Mouse (Mus musculus) forebrain, embryonic 12.5 days (tissue): ENCODE measurements around the gene Brinp1. TPM values are rescaled to one million over a fixed set of nuclear protein-coding genes. Genes with fewer than 3 reads are reported as not detected.

ENCODE experiments used
- ATAC-seq: fragments of 200-750 bp; cut with Nextera tagmentation; 2 replicates; pipeline ENCODE4 v1.8.0; 2017; ENCODE audit warnings: moderate TSS enrichment; ENCODE audit not compliant: low FRiP score
- H3K27ac ChIP-seq: fragments of 300-500 bp; sonication (generic); 2 replicates; pipeline ENCODE4 v1.5.1; 2016; ENCODE audit warnings: mild to moderate bottlenecking
- H3K27me3 ChIP-seq: fragments of 300-500 bp; sonication (generic); 2 replicates; pipeline ENCODE4 v1.6.1; 2016; ENCODE audit warnings: mild to moderate bottlenecking
- H3K36me3 ChIP-seq: fragments of 300-500 bp; sonication (generic); replicated peaks from 2 replicates; pipeline ENCODE4 v1.6.1; 2016; ENCODE audit warnings: mild to moderate bottlenecking
- H3K4me1 ChIP-seq: fragments of 300-500 bp; sonication (generic); 2 replicates; pipeline ENCODE4 v1.6.1; 2016
- H3K4me2 ChIP-seq: fragments of 300-500 bp; sonication (generic); 2 replicates; pipeline ENCODE4 v1.6.1; 2016; ENCODE audit warnings: mild to moderate bottlenecking, moderate library complexity
- H3K4me3 ChIP-seq: fragments of 300-500 bp; sonication (generic); replicated peaks from 2 replicates; pipeline ENCODE4 v1.5.1; 2016; ENCODE audit warnings: mild to moderate bottlenecking
- H3K9ac ChIP-seq: fragments of 300-500 bp; sonication (generic); 2 replicates; pipeline ENCODE4 v1.6.1; 2016; ENCODE audit warnings: mild to moderate bottlenecking
- H3K9me3 ChIP-seq: fragments of 300-500 bp; sonication (generic); 2 replicates; pipeline ENCODE4 v1.6.1; 2016
- WGBS: fragments of 180-500 bp; shearing (Covaris S2); methylation state at CpG from one replicate; pipeline ENCODE4 v1.1.7; 2016; 5-methylcytosine and 5-hydroxymethylcytosine counted together
- polyA plus RNA-seq: library from polyadenylated mRNA; unstranded; fragments of >200 nt; fragmentation: Nextera tagmentation; extraction: Ambion mirVana; gene quantifications from 2 replicates; pipeline ENCODE4 v1.2.1, GENCODE M21; 2016

Gene Brinp1
- polyA plus RNA-seq, result 10.4 and 10.8 TPM in 2 replicates

GRCm38 (mm10) chr4:68954322-68954901 is at the start of gene Brinp1:
Brinp1 (minus strand) TSS chr4:68954397.
- peaks cover 7% of the 10 kb centered on the region for H3K4me1 ChIP-seq
- under 1% methylated on average over 32 of the region's 33 CpGs for WGBS
- peak within 1 kb of the TSS; percentile 58 for H3K4me3 ChIP-seq
- H3K27ac ChIP-seq, result 0 out of 2 replicates have a peak within 1 kb of the TSS, but pooled peaks have one; percentile 36
- no peaks in the 10 kb centered on the region for H3K9me3 ChIP-seq
- no peaks in the 10 kb centered on the region for H3K36me3 ChIP-seq
- H3K4me2 ChIP-seq, result peak within 1 kb of the TSS; percentile 91
- H3K9ac ChIP-seq, result peak within 1 kb of the TSS; percentile 59
- peaks cover 28% of the 10 kb centered on the region for H3K27me3 ChIP-seq
- ATAC-seq, result peak; percentile 95

- WGBS, result 83% methylated on average over 2 of the region's 2 CpGs
- no peak overlapping the region for H3K9ac ChIP-seq
- no peak for ATAC-seq
- no peaks in the 10 kb centered on the region for H3K36me3 ChIP-seq
- H3K4me2 ChIP-seq, result no peak overlapping the region
- no peak overlapping the region for H3K27ac ChIP-seq
- no peaks in the 10 kb centered on the region for H3K9me3 ChIP-seq
- peaks cover 20% of the 10 kb centered on the region for H3K27me3 ChIP-seq
- peaks cover 5% of the 10 kb centered on the region for H3K4me1 ChIP-seq
- no peak overlapping the region for H3K4me3 ChIP-seq
These were observed 3.1 kb upstream of the Brinp1 start for GRCm38 (mm10) chr4:68957265-68957664.

- Histone ChIP-seq H3K27me3 (peaks cover 28% of the 10 kb centered on the region), H3K4me1 (peaks cover 5% of the 10 kb centered on the region), H3K9ac (no peak overlapping the region), H3K4me3 (no peak overlapping the region), H3K27ac (no peak overlapping the region), H3K36me3 (no peaks in the 10 kb centered on the region), H3K9me3 (no peaks in the 10 kb centered on the region), H3K4me2 (no peak overlapping the region)
- no peak for ATAC-seq
- WGBS, result 6% methylated on average over 4 of the region's 4 CpGs
These were observed 1.4 kb upstream of the Brinp1 start for GRCm38 (mm10) chr4:68955621-68956020.

GRCm38 (mm10) chr4:68953667-68954321 is 403 bp downstream of the Brinp1 start:
- 0 out of 2 replicates have a peak overlapping the region, but pooled peaks have one; percentile 36 for H3K27ac ChIP-seq
- peak overlapping the region; percentile 59 for H3K9ac ChIP-seq
- H3K4me3 ChIP-seq, result peak overlapping the region; percentile 58
- no peaks in the 10 kb centered on the region for H3K36me3 ChIP-seq
- ATAC-seq, result peak; percentile 54
- under 1% methylated on average over 40 of the region's 40 CpGs for WGBS
- H3K4me2 ChIP-seq, result peak overlapping the region; percentile 91
- H3K9me3 ChIP-seq, result no peaks in the 10 kb centered on the region
- peaks cover 7% of the 10 kb centered on the region for H3K4me1 ChIP-seq
- peaks cover 28% of the 10 kb centered on the region for H3K27me3 ChIP-seq

DNA sequence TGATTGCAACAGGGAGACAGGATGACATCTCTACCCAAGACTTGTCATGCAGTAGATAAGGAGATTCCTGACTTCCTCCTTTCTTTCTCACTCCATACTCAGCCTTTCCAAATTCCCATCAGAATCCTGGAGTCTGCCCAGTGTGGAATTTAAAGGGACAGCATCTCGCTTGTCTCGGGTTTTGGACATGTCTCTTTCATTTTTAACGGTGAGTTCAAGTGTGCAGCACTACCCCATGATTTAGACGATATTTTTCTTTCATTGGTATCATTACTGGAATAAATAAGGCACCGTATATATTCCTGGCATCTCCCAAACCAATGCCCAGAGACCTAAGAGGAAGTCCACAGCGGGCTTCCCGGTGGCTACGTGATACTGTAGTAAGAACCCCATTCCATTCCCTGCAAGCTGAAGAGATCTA is 1.1 kb downstream of the Brinp1 start:
- H3K27me3 ChIP-seq, result peaks cover 28% of the 10 kb centered on the region
- H3K9ac ChIP-seq, result peak overlapping the region; percentile 59; the same call in 1 of the 2 replicates
- 13% methylated on average over 8 of the region's 8 CpGs for WGBS
- no peaks in the 10 kb centered on the region for H3K9me3 ChIP-seq
- 0 out of 2 replicates have a peak, but pooled peaks have one; percentile 1 for ATAC-seq
- H3K4me3 ChIP-seq, result peak overlapping the region; percentile 58
- peaks cover 7% of the 10 kb centered on the region for H3K4me1 ChIP-seq
- no peaks in the 10 kb centered on the region for H3K36me3 ChIP-seq
- H3K4me2 ChIP-seq, result peak overlapping the region; percentile 91
- H3K27ac ChIP-seq, result no peak overlapping the region

- no peak overlapping the region for H3K4me2 ChIP-seq
These were observed 3.6 kb downstream of the Brinp1 start for GRCm38 (mm10) chr4:68950556-68950955.

DNA sequence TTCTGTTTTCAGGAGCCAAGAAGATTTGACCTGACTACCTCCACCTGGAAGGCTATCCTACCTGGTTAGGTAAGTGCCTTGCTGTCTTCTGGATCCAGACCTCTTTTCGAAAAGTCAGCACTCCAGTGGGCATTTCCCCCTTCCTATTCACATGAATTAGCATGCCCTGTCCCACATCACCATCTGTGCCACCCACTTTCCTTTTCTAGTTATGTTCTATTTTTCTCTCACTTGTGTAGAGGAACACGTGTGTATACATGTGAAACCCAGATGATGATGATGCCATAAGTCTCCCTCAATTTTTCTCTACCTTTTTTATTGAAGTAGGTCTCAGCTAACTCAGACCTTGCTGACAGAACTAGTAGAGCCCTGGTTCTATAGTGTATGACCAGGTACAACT is 11.3 kb downstream of the Brinp1 start:
- no peak for ATAC-seq
- no peaks in the 10 kb centered on the region for H3K4me1 ChIP-seq
- no peak overlapping the region for H3K27ac ChIP-seq
- H3K36me3 ChIP-seq, result no peaks in the 10 kb centered on the region
- H3K4me2 ChIP-seq, result no peak overlapping the region
- H3K9me3 ChIP-seq, result no peaks in the 10 kb centered on the region
- H3K4me3 ChIP-seq, result no peak overlapping the region
- 87% methylated on average over 2 of the region's 2 CpGs for WGBS
- no peak overlapping the region for H3K9ac ChIP-seq
- no peaks in the 10 kb centered on the region for H3K27me3 ChIP-seq

More at GRCm38 (mm10) chr4:68950556-68950955, 3.6 kb downstream of the Brinp1 start:
- no peaks in the 10 kb centered on the region for H3K9me3 ChIP-seq
- no peak overlapping the region for H3K27ac ChIP-seq
- H3K9ac ChIP-seq, result no peak overlapping the region
- WGBS, result 0% methylated on average over 2 of the region's 2 CpGs
- peaks cover 28% of the 10 kb centered on the region for H3K27me3 ChIP-seq
- H3K4me3 ChIP-seq, result no peak overlapping the region
- H3K36me3 ChIP-seq, result no peaks in the 10 kb centered on the region
- peaks cover 7% of the 10 kb centered on the region for H3K4me1 ChIP-seq
- ATAC-seq, result no peak

DNA sequence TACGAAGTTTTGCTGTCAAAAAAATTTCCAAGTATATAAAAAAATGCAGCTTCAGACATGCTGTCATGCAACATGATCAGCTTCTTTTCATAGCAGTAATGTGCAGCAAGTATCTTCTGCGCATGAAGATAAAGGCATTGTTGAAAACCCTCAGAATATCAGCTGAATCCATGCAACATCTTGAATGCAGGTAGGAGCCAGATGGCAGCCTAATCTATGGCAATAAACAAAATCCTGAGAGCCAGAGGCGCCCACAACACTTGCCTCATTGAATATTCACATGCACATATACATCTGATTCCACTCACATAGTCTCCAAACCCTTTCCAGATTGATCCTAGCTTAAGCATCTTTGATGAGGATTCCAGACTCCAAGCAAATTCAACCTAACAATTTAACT is 24.2 kb downstream of the Brinp1 start:
- no peaks in the 10 kb centered on the region for H3K27me3 ChIP-seq
- no peaks in the 10 kb centered on the region for H3K4me1 ChIP-seq
- no peak for ATAC-seq
- H3K9ac ChIP-seq, result no peak overlapping the region
- 69% methylated on average over 3 of the region's 3 CpGs for WGBS
- H3K9me3 ChIP-seq, result no peaks in the 10 kb centered on the region
- H3K4me2 ChIP-seq, result no peak overlapping the region
- H3K27ac ChIP-seq, result no peak overlapping the region
- no peak overlapping the region for H3K4me3 ChIP-seq
- no peaks in the 10 kb centered on the region for H3K36me3 ChIP-seq

- ATAC-seq, result no peak
These were observed 28.1 kb downstream of the Brinp1 start for GRCm38 (mm10) chr4:68926091-68926490.

GRCm38 (mm10) chr4:68922944-68923343 is 31.3 kb downstream of the Brinp1 start:
- no peaks in the 10 kb centered on the region for H3K9me3 ChIP-seq
- H3K9ac ChIP-seq, result no peak overlapping the region
- no peak overlapping the region for H3K27ac ChIP-seq
- no peak for ATAC-seq
- no peaks in the 10 kb centered on the region for H3K4me1 ChIP-seq
- H3K36me3 ChIP-seq, result no peaks in the 10 kb centered on the region
- 76% methylated on average over 1 of the region's 1 CpGs for WGBS
- H3K27me3 ChIP-seq, result no peaks in the 10 kb centered on the region
- no peak overlapping the region for H3K4me2 ChIP-seq
- H3K4me3 ChIP-seq, result no peak overlapping the region

More at GRCm38 (mm10) chr4:68926091-68926490, 28.1 kb downstream of the Brinp1 start:
- H3K4me3 ChIP-seq, result no peak overlapping the region
- no peaks in the 10 kb centered on the region for H3K9me3 ChIP-seq
- H3K27ac ChIP-seq, result no peak overlapping the region
- WGBS, result 63% methylated on average over 2 of the region's 2 CpGs
- H3K4me2 ChIP-seq, result no peak overlapping the region
- H3K27me3 ChIP-seq, result no peaks in the 10 kb centered on the region
- no peak overlapping the region for H3K9ac ChIP-seq
- no peaks in the 10 kb centered on the region for H3K4me1 ChIP-seq
- H3K36me3 ChIP-seq, result no peaks in the 10 kb centered on the region

DNA sequence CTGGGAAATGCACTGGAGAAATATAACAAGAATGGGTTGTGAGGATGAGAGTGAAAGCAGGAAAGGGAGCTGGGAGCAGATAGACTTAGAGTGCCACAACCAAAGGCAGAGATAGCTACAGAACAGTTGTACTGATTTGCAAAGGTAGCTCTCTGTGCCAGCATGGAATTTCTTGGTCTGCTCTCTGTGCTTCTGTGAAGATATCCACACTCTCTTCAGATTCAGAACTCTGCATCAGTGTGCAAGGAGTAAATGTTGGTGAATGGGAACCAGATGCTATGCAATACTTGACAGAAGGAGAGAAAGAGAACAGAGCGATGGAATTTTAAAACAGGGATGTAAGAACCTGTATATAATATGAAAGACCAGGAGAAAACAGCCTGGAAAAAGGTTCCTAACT is 31.7 kb downstream of the Brinp1 start:
- Histone ChIP-seq H3K4me2 (no peak overlapping the region), H3K27ac (no peak overlapping the region), H3K4me1 (no peaks in the 10 kb centered on the region), H3K9me3 (no peaks in the 10 kb centered on the region), H3K9ac (no peak overlapping the region), H3K36me3 (no peaks in the 10 kb centered on the region), H3K4me3 (no peak overlapping the region), H3K27me3 (no peaks in the 10 kb centered on the region)
- no peak for ATAC-seq
- WGBS, result 87% methylated on average over 1 of the region's 1 CpGs

GRCm38 (mm10) chr4:68920127-68920526 is 34.1 kb downstream of the Brinp1 start:
- Histone ChIP-seq H3K27ac (no peak overlapping the region), H3K36me3 (no peaks in the 10 kb centered on the region), H3K9me3 (no peaks in the 10 kb centered on the region), H3K4me3 (no peak overlapping the region), H3K4me1 (no peaks in the 10 kb centered on the region), H3K4me2 (no peak overlapping the region), H3K9ac (no peak overlapping the region), H3K27me3 (no peaks in the 10 kb centered on the region)
- ATAC-seq, result no peak
- 78% methylated on average over 3 of the region's 3 CpGs for WGBS

DNA sequence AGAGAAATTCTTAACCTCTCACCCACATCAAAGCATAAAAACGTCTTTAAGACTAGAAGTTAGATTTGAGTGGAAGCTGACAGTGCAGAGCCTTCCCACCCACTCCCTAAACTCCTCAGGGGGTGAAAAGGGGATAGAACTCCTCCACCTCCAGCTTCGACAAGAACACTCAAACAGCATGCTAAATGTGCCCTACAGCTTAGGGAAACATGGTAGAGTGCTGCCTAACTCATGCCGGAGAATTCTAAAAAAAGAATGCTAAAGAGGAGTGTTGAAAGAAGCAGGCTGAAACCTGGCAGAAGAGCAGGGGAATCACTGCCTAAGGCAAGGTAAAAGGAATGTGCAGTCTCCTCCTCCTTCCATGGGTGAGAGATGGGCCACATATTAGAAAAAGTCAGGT is 43.3 kb downstream of the Brinp1 start:
- Histone ChIP-seq H3K36me3 (no peaks in the 10 kb centered on the region), H3K4me2 (no peak overlapping the region), H3K27ac (no peak overlapping the region), H3K9me3 (no peaks in the 10 kb centered on the region), H3K9ac (no peak overlapping the region), H3K4me3 (no peak overlapping the region), H3K4me1 (no peaks in the 10 kb centered on the region), H3K27me3 (no peaks in the 10 kb centered on the region)
- 73% methylated on average over 3 of the region's 3 CpGs for WGBS
- no peak for ATAC-seq
